Mouse (Mus musculus) macrophage (primary cell): ENCODE measurements around the gene Mtif3. TPM values are rescaled to one million over a fixed set of nuclear protein-coding genes. Genes with fewer than 3 reads are reported as not detected.
A peak's percentile ranks its signal among the peaks of the same experiment; 100 is the strongest.

Experiments
- H3K27ac ChIP-seq: fragments of 350-480 bp; formaldehyde crosslinking; 2 replicates; pipeline ENCODE4 v1.9.0; 2021
- H3K36me3 ChIP-seq: fragments of 350-480 bp; formaldehyde crosslinking; 2 replicates; pipeline ENCODE4 v1.9.0; 2021; ENCODE audit errors: inconsistent target
- H3K4me3 ChIP-seq: fragments of 350-480 bp; formaldehyde crosslinking; 2 replicates; pipeline ENCODE4 v1.9.0; 2021; ENCODE audit errors: inconsistent target
- H3K79me2 ChIP-seq: fragments of 350-480 bp; formaldehyde crosslinking; 2 replicates; pipeline ENCODE4 v1.9.0; 2021; ENCODE audit errors: inconsistent target
- WGBS: methylation state at CpG from one replicate; pipeline ENCODE4 v1.1.7; 2026; ENCODE audit warnings: inconsistent platforms; ENCODE audit not compliant: missing documents; 5-methylcytosine and 5-hydroxymethylcytosine counted together
- polyA plus RNA-seq: library from polyadenylated mRNA; stranded (reverse); fragments of 250-400 nt; gene quantifications from 3 replicates; pipeline ENCODE4 v1.2.4, GENCODE M21; 2018; ENCODE audit warnings: inconsistent platforms
- total RNA-seq, 78 experiments: library from RNA; depleted of rRNA; stranded (reverse); fragments of 250-400 nt; gene quantifications; 1 replicate in 9 of 78; 2 replicates in 24 of 78; 3 replicates in 43 of 78; 4 replicates in 2 of 78; pipeline ENCODE4 v1.2.4; 2018; ENCODE audit warnings: inconsistent platforms in 56 of 78

Mtif3 gene
- total RNA-seq (2018; cell fraction: chromatin; rRNA removed), result 10 to 100 TPM in 10 of 26 experiments, 1 to 10 TPM in 15, under 1 TPM in 1; 0.41 to 27.9 (median 7.5) TPM
- 10 to 100 TPM in 17 of 26 experiments, 1 to 10 TPM in 9; 3.5 to 18.5 (median 13.0) TPM for total RNA-seq (2018; cell fraction: cytosol; rRNA removed)
- 10 to 100 TPM in 8 of 26 experiments, 1 to 10 TPM in 18; 2.8 to 19.6 (median 7.6) TPM for total RNA-seq (2018; cell fraction: nucleus; rRNA removed)
- polyA plus RNA-seq, result 17.5 to 31.4 TPM (median 20.0 TPM) in 3 replicates

GRCm38 (mm10) chr5:146963118-146963936 is at the start of gene Mtif3:
TSS of gene Mtif3 (minus strand) at chr5:146963800.
- peaks cover 15% of the 10 kb centered on the region; the same call in 1 of the 2 replicates for H3K36me3 ChIP-seq
- peak within 1 kb of the TSS; percentile 43 for H3K27ac ChIP-seq
- WGBS, result 2% methylated on average over 44 of the region's 46 CpGs
- peaks cover 41% of the 10 kb centered on the region; the same call in 1 of the 2 replicates for H3K79me2 ChIP-seq
- peak within 1 kb of the TSS; percentile 96 for H3K4me3 ChIP-seq

- no peaks in the 10 kb centered on the region for H3K79me2 ChIP-seq
- H3K27ac ChIP-seq, result no peak overlapping the region
- WGBS, result 90% methylated on average over 10 of the region's 10 CpGs
- H3K36me3 ChIP-seq, result no peaks in the 10 kb centered on the region
- H3K4me3 ChIP-seq, result no peak overlapping the region
These were observed 47.7 kb upstream of the Mtif3 start for GRCm38 (mm10) chr5:147011333-147011732.

GRCm38 (mm10) chr5:147003303-147003702 is 39.7 kb upstream of the Mtif3 start:
- Histone ChIP-seq H3K79me2 (no peaks in the 10 kb centered on the region), H3K4me3 (no peak overlapping the region), H3K27ac (no peak overlapping the region), H3K36me3 (no peaks in the 10 kb centered on the region)
- WGBS, result 79% methylated on average over 1 of the region's 1 CpGs

- WGBS, result 82% methylated on average over 4 of the region's 4 CpGs
- no peak overlapping the region for H3K27ac ChIP-seq
These were observed 37.7 kb upstream of the Mtif3 start for GRCm38 (mm10) chr5:147001312-147001711.

GRCm38 (mm10) chr5:146998802-146999201 is 35.2 kb upstream of the Mtif3 start:
- Histone ChIP-seq H3K79me2 (no peaks in the 10 kb centered on the region), H3K4me3 (no peak overlapping the region), H3K27ac (no peak overlapping the region), H3K36me3 (no peaks in the 10 kb centered on the region)
- WGBS, result 88% methylated on average over 12 of the region's 12 CpGs

More at GRCm38 (mm10) chr5:147001312-147001711, 37.7 kb upstream of the Mtif3 start:
- Histone ChIP-seq H3K4me3 (no peak overlapping the region), H3K36me3 (no peaks in the 10 kb centered on the region), H3K79me2 (no peaks in the 10 kb centered on the region)

DNA sequence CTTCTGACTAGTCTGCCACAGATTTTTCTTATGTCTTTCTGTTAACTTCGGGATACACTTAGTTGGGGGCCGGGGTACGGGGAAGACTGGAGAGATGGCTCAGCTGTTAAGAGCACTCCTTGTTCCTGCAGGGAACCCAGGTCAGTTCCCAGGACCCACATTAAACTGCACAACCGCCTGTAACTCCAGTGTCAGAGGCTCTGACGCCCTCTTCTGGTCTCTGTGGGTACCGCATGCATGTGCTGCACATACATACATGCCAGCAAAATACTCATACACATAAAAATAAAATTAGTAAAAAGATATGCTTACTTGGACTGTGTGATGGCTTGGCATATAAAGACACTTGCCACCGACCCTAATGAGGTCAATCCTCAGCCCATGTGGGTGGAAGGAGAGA is 33.2 kb upstream of the Mtif3 start:
- WGBS, result 80% methylated on average over 7 of the region's 7 CpGs
- no peak overlapping the region for H3K27ac ChIP-seq

DNA sequence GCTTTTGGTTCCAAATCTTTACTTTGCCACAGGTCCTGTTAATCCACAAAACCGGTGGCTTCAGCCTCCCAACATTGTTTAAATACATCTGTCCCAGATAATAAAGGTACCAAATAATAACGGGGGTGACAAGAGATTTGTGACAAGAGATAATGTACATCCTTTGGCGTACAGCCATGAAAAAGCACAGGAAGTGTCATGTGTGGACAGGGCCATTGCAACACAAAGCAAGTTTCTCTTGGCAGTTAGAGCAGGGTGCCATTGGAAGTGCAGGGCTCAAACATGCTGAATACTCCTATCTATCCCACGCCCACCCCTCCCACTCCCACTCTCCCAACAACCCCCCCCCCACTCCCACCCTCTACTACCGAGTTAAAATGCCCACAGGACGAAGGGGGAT is 31.4 kb upstream of the Mtif3 start:
- no peak overlapping the region for H3K27ac ChIP-seq
- WGBS, result 58% methylated on average over 6 of the region's 6 CpGs
- H3K79me2 ChIP-seq, result no peaks in the 10 kb centered on the region
- H3K36me3 ChIP-seq, result no peaks in the 10 kb centered on the region
- H3K4me3 ChIP-seq, result no peak overlapping the region

More for the DNA sequence above, 33.2 kb upstream of the Mtif3 start:
- Histone ChIP-seq H3K36me3 (no peaks in the 10 kb centered on the region), H3K79me2 (no peaks in the 10 kb centered on the region), H3K4me3 (no peak overlapping the region)

GRCm38 (mm10) chr5:146993509-146993908 is 29.9 kb upstream of the Mtif3 start:
- WGBS, result 74% methylated on average over 8 of the region's 8 CpGs
- Histone ChIP-seq H3K4me3 (no peak overlapping the region), H3K36me3 (no peaks in the 10 kb centered on the region), H3K27ac (no peak overlapping the region), H3K79me2 (no peaks in the 10 kb centered on the region)

- Histone ChIP-seq H3K27ac (no peak overlapping the region), H3K36me3 (no peaks in the 10 kb centered on the region), H3K4me3 (no peak overlapping the region), H3K79me2 (no peaks in the 10 kb centered on the region)
- WGBS, result 71% methylated on average over 5 of the region's 5 CpGs
These were observed 25.5 kb upstream of the Mtif3 start for GRCm38 (mm10) chr5:146989051-146989450.

- Histone ChIP-seq H3K36me3 (no peaks in the 10 kb centered on the region), H3K4me3 (no peak overlapping the region), H3K79me2 (no peaks in the 10 kb centered on the region), H3K27ac (no peak overlapping the region)
- WGBS, result 87% methylated on average over 10 of the region's 10 CpGs
These were observed 24.0 kb upstream of the Mtif3 start for GRCm38 (mm10) chr5:146987588-146987987.

DNA sequence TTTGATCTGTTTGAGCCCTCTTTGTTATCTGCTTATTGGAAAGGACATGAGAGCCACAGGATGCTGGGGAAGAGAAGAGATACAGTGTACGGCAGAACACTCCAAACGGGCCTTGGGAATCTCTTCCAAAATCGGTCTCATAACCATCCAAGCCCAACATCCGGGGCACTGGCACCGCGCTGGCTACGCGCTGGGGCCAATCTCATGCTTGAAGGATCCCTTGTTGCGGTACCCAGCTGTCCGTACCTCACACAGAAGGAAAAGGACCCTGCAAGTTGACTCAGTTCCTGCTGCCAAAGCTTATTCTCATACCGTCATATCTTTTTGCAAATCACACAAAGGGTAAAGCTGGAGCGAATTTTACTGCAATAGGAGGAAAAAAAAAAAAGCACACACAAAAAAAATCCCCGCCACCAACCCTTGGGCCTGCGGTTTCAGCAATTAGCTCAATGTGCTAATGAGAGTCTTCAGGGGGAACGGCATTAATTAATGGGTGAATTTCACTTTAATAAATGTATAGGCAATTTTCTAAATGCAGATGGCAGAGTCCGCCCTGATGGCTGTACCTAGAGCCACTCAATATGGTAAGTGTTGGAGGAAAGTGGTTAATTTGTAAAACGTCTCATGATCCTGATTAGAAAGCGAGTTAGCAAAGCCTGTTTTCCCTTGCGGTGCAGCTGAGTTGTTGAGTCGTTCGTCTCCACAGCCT is 22.3 kb upstream of the Mtif3 start:
- H3K27ac ChIP-seq, result no peak overlapping the region
- H3K36me3 ChIP-seq, result no peaks in the 10 kb centered on the region
- no peaks in the 10 kb centered on the region for H3K79me2 ChIP-seq
- H3K4me3 ChIP-seq, result no peak overlapping the region
- WGBS, result 59% methylated on average over 19 of the region's 21 CpGs

DNA sequence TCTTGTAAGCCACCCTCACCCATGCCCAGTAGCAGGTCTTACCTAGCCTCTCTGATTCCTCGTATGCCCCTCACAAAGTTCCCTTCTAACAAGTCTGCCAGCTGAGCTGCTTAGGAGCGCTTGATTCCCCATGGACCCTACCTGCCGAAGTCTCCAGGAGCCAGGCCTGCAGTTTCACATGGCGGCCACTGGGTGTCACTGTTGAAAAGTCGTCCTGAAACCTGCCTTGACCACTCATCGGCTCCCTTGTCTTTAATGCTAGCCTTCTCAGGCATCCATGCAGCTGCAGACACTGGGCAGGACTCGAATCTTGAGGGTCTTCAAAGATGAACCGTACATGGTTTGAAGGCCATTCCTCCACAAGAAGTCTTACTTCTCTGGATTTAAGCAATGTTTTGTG is 19.6 kb upstream of the Mtif3 start:
- H3K36me3 ChIP-seq, result no peaks in the 10 kb centered on the region
- no peaks in the 10 kb centered on the region for H3K79me2 ChIP-seq
- WGBS, result 7% methylated on average over 8 of the region's 8 CpGs
- H3K27ac ChIP-seq, result no peak overlapping the region
- H3K4me3 ChIP-seq, result no peak overlapping the region

- WGBS, result 95% methylated on average over 6 of the region's 6 CpGs
- no peak overlapping the region for H3K27ac ChIP-seq
- no peak overlapping the region for H3K4me3 ChIP-seq
- H3K79me2 ChIP-seq, result no peaks in the 10 kb centered on the region
- H3K36me3 ChIP-seq, result no peaks in the 10 kb centered on the region
These were observed 17.8 kb upstream of the Mtif3 start for GRCm38 (mm10) chr5:146981376-146981775.

- 77% methylated on average over 13 of the region's 13 CpGs for WGBS
These were observed 11.2 kb upstream of the Mtif3 start for GRCm38 (mm10) chr5:146974781-146975123.

More at GRCm38 (mm10) chr5:146974781-146975123, 11.2 kb upstream of the Mtif3 start:
- no peaks in the 10 kb centered on the region for H3K36me3 ChIP-seq
- H3K79me2 ChIP-seq, result no peaks in the 10 kb centered on the region
- no peak overlapping the region for H3K4me3 ChIP-seq
- H3K27ac ChIP-seq, result no peak overlapping the region
